ENCODE assay signal across 8 mouse cellular contexts in the genomic region with DNA sequence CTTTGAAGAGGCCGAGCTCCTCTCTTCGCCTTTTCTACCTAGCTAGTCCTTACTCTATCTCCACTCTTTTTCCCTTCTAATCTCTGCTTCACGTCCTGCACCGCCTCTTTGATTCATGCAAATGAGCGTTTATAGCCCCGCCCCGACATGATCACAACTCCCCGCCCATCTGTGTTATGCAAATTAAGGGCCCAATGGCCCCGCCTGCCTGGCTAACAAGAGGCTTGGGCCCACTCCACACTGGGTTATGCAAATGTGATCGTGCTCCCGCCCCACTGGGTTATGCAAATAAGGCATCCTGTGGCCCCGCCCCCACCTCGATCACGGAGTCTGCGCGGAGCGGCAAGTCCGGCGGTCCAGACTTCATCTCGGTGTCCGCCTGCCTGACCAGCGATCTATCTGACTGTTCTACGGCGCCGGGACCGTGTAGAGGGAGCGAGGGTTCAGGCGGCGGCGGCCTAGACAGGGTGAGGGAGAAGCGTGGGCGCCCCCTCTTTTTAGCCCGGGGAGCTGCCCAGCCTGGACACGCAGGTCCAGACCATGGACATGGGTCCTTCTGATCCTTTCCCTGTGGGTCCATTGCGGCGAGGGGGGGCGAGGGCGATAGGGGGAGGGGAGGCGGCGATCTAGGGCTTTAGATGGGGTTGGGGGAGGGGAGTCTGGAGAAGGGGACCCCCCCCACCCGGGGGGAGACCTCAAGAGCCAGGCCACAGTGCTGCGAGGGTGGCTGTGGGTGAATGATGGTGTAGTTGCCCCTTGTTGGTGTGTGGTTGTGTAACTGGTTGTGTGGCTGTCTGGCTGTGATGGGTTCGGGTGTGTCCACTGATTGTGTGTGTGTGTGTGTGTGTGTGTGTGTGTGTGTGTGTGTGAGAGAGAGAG. TPM values are rescaled to one million over a fixed set of nuclear protein-coding genes. Genes with fewer than 3 reads are reported as not detected.
DNase-seq lines count a peak whose midpoint lies in the region; ATAC-seq and TF ChIP-seq lines count a peak whose summit lies in the region.

A gene (plus strand): TSS at position 342 of the 879 bp plus-strand sequence.

- H3K9ac ChIP-seq in heart, embryonic 13.5 days, result peak within 1 kb of the TSS; percentile 83
- H3K9ac ChIP-seq in kidney, postnatal 0 days (ENCODE audit: low read depth, low read length), result peak within 1 kb of the TSS; percentile 40; the same call in 1 of the 2 replicates
- peak within 1 kb of the TSS; percentile 58 for H3K9ac ChIP-seq in liver, adult 2 months (ENCODE audit: low read depth, low read length)

- DNase-seq in CD4-positive, CD25-positive, alpha-beta regulatory T cell, adult 2 months (ENCODE audit: low read depth, low spot score), result peak; percentile 88
- peak; percentile 86 for DNase-seq in fat pad, adult 2 months (ENCODE audit: extremely low read depth, low read depth, low spot score)
- peak; percentile 99 for DNase-seq in kidney, postnatal 0 days (ENCODE audit: low spot score)
- DNase-seq in liver, adult 2 months (ENCODE audit: extremely low read depth, low read depth, low spot score), result peak; percentile 84
- DNase-seq in spleen, postnatal 36 days (ENCODE audit: low spot score in 2 of 2), result peak; percentile 79 to 87

- TF ChIP-seq CTCF in kidney, postnatal 0 days (IDR thresholded peaks at IDR 0.05; ENCODE audit: low read depth), result no peak; the same call in 1 of the 2 replicates
- no peak for TF ChIP-seq CTCF in liver, adult 2 months (IDR thresholded peaks at IDR 0.05; ENCODE audit: low read depth, low read length)

- peak within 1 kb of the TSS; percentile 69 for H3K4me3 ChIP-seq in brown adipose tissue, adult 24 weeks (ENCODE audit: insufficient read depth, low read depth, low read length)
- H3K4me3 ChIP-seq in heart, embryonic 13.5 days, result peak within 1 kb of the TSS; percentile 62
- H3K4me3 ChIP-seq in kidney, postnatal 0 days (replicated peaks; ENCODE audit: low read depth, low read length), result peak within 1 kb of the TSS; percentile 53
- peak within 1 kb of the TSS; percentile 59 for H3K4me3 ChIP-seq in liver, adult 2 months (ENCODE audit: insufficient read depth, low read depth, low read length)

- H3K79me2 ChIP-seq in liver, adult 2 months (ENCODE audit: control insufficient read depth, insufficient read depth, low read length), result no peaks in the 10 kb centered on the region

- TF ChIP-seq POLR2A in liver, adult 2 months (IDR thresholded peaks at IDR 0.05; ENCODE audit: extremely low read depth, insufficient read depth, low read length), result peak; percentile 20; the same call in 1 of the 2 replicates

- 2% methylated on average over 43 of the region's 43 CpGs for WGBS in heart, embryonic 13.5 days
- WGBS in kidney, postnatal 0 days, result 2% methylated on average over 42 of the region's 43 CpGs
- WGBS in liver, adult 2 months, result 5% methylated on average over 43 of the region's 43 CpGs

- ATAC-seq in heart, embryonic 13.5 days (ENCODE audit: extremely low read depth, insufficient number of reproducible peaks, low FRiP score, low TSS enrichment), result peak; percentile 91
- peak; percentile 97 for ATAC-seq in kidney, postnatal 0 days (replicated peaks; ENCODE audit: low FRiP score, low read depth)
- ATAC-seq in monocyte, adult 5-6 weeks (replicated peaks; ENCODE audit: insufficient number of reproducible peaks, low FRiP score, low TSS enrichment, poor library complexity, severe bottlenecking), result peak; percentile 77

- H3K36me3 ChIP-seq in heart, embryonic 13.5 days, result no peaks in the 10 kb centered on the region
- H3K36me3 ChIP-seq in kidney, postnatal 0 days (ENCODE audit: insufficient read depth, low read length), result no peaks in the 10 kb centered on the region
- H3K36me3 ChIP-seq in liver, adult 2 months (ENCODE audit: control insufficient read depth, insufficient read depth, low read length), result no peaks in the 10 kb centered on the region

- H3K4me2 ChIP-seq in heart, embryonic 13.5 days, result peak within 1 kb of the TSS; percentile 84
- peak within 1 kb of the TSS; percentile 85 for H3K4me2 ChIP-seq in kidney, postnatal 0 days (ENCODE audit: low read length)

- 0 out of 2 replicates have a peak, but pooled peaks cover 3% of the 10 kb centered on the region for H3K4me1 ChIP-seq in brown adipose tissue, adult 24 weeks (ENCODE audit: control insufficient read depth, insufficient read depth, insufficient read length, low read length)
- peaks cover 9% of the 10 kb centered on the region for H3K4me1 ChIP-seq in heart, embryonic 13.5 days
- H3K4me1 ChIP-seq in kidney, postnatal 0 days (replicated peaks; ENCODE audit: insufficient read depth, low read length), result 0 out of 2 replicates have a peak, but pooled peaks cover 3% of the 10 kb centered on the region
- no peaks in the 10 kb centered on the region for H3K4me1 ChIP-seq in liver, adult 2 months (ENCODE audit: control insufficient read depth, insufficient read depth, low read length)

- no peaks in the 10 kb centered on the region for H3K9me3 ChIP-seq in heart, embryonic 13.5 days
- no peaks in the 10 kb centered on the region for H3K9me3 ChIP-seq in kidney, postnatal 0 days (replicated peaks; ENCODE audit: low read length)

- H3K27ac ChIP-seq in brown adipose tissue, adult 24 weeks (replicated peaks; ENCODE audit: low read depth, low read length), result no peak within 1 kb of the TSS
- peak within 1 kb of the TSS; percentile 37; the same call in 1 of the 2 replicates for H3K27ac ChIP-seq in heart, embryonic 13.5 days (replicated peaks)
- no peak within 1 kb of the TSS for H3K27ac ChIP-seq in kidney, postnatal 0 days
- H3K27ac ChIP-seq in liver, adult 2 months (replicated peaks; ENCODE audit: insufficient read depth, low read depth, low read length), result no peak within 1 kb of the TSS

- H3K27me3 ChIP-seq in heart, embryonic 13.5 days (replicated peaks), result peaks cover 4% of the 10 kb centered on the region; the same call in 1 of the 2 replicates
- H3K27me3 ChIP-seq in kidney, postnatal 0 days (ENCODE audit: insufficient read depth, low read length), result no peaks in the 10 kb centered on the region
- H3K27me3 ChIP-seq in liver, adult 2 months (ENCODE audit: control insufficient read depth, insufficient read depth, low read length), result no peaks in the 10 kb centered on the region

RNA-seq across cellular contexts. Expression of the gene that starts here (rescaled TPM):
- polyA plus RNA-seq in brown adipose tissue, adult 24 weeks (2012; ENCODE audit: insufficient read depth, insufficient read length, missing spikeins), result 1.9 and 2.0 TPM in 2 replicates
- polyA plus RNA-seq in heart, embryonic 13.5 days (2015; fragmentation: Nextera tagmentation; extraction: Ambion mirVana), result 5.1 and 5.2 TPM in 2 replicates
- polyA plus RNA-seq in kidney, postnatal 0 days (2015; fragmentation: Nextera tagmentation; extraction: Ambion mirVana), result 4.3 and 4.8 TPM in 2 replicates
- total RNA-seq in liver, adult 2 months (2014; rRNA removed), result 0.67 and 0.74 TPM in 2 replicates
- 9.4 and 14.6 TPM in 2 replicates for polyA plus RNA-seq in liver, adult 2 months (2012; rRNA removed)
- total RNA-seq in monocyte, adult 5-6 weeks (2017), result 0.58 TPM in 1 of 3 replicates, not detected in the others

Comparison
In these comparisons a context has a peak if more than half of its experiments do, and no peak if none do; other contexts are left out.
1. Peak in ATAC-seq in monocyte, adult 5-6 weeks; RNA of the gene not detected or under 1 TPM.